Mouse (Mus musculus): ENCODE results near the gene Ctbp2. TPM values are rescaled to one million over a fixed set of nuclear protein-coding genes. Genes with fewer than 3 reads are reported as not detected.

Ctbp2 gene
- polyA plus RNA-seq, 2 experiments: 59.2 to 77.7 TPM

- Histone ChIP-seq H3K27me3 (ENCODE audit: control insufficient read depth, insufficient read depth, low read length) (no peaks in the 10 kb centered on the region), H3K4me3 (replicated peaks; ENCODE audit: low read length) (no peak overlapping the region), H3K4me1 (ENCODE audit: control insufficient read depth, insufficient read depth, low read length) (peaks cover 73% of the 10 kb centered on the region), H3K9ac (ENCODE audit: low read depth, low read length, severe bottlenecking) (no peak overlapping the region), H3K27ac (replicated peaks; ENCODE audit: low read depth, low read length) (no peak overlapping the region), H3K9me3 (ENCODE audit: control insufficient read depth, low read length) (no peaks in the 10 kb centered on the region), H3K4me2 (replicated peaks; ENCODE audit: low read depth, low read length, severe bottlenecking) (no peak overlapping the region), H3K36me3 (ENCODE audit: control insufficient read depth, insufficient read depth, low read length) (no peaks in the 10 kb centered on the region)
- WGBS: 82% methylated on average over 8 of the region's 8 CpGs
- no peak for ATAC-seq (ENCODE audit: low FRiP score, low read depth)
- no peak for DNase-seq (ENCODE audit: low spot score)
- TF ChIP-seq POLR2A (IDR thresholded peaks at IDR 0.05; ENCODE audit: borderline replicate concordance, extremely low read depth, insufficient read depth, insufficient read length): no peak
Observed at GRCm38 (mm10) chr7:133113185-133113895, 10.8 kb downstream of the Ctbp2 start.

- ATAC-seq (ENCODE audit: low FRiP score, low read depth) (no peak), DNase-seq (ENCODE audit: low spot score) (no peak)
- Histone ChIP-seq H3K9ac (ENCODE audit: low read depth, low read length, severe bottlenecking) (no peak overlapping the region), H3K9me3 (ENCODE audit: control insufficient read depth, low read length) (no peaks in the 10 kb centered on the region), H3K36me3 (ENCODE audit: control insufficient read depth, insufficient read depth, low read length) (no peaks in the 10 kb centered on the region), H3K4me2 (replicated peaks; ENCODE audit: low read depth, low read length, severe bottlenecking) (no peak overlapping the region), H3K4me3 (replicated peaks; ENCODE audit: low read length) (no peak overlapping the region), H3K27ac (replicated peaks; ENCODE audit: low read depth, low read length) (no peak overlapping the region), H3K27me3 (ENCODE audit: control insufficient read depth, insufficient read depth, low read length) (no peaks in the 10 kb centered on the region), H3K4me1 (ENCODE audit: control insufficient read depth, insufficient read depth, low read length) (peaks cover 66% of the 10 kb centered on the region)
- 38% methylated on average over 6 of the region's 6 CpGs for WGBS
- TF ChIP-seq POLR2A (IDR thresholded peaks at IDR 0.05; ENCODE audit: borderline replicate concordance, extremely low read depth, insufficient read depth, insufficient read length): no peak
Observed at GRCm38 (mm10) chr7:133112351-133112831, 11.8 kb downstream of the Ctbp2 start.

- no peak for TF ChIP-seq POLR2A (IDR thresholded peaks at IDR 0.05; ENCODE audit: borderline replicate concordance, extremely low read depth, insufficient read depth, insufficient read length)
- Histone ChIP-seq H3K4me2 (replicated peaks; ENCODE audit: low read depth, low read length, severe bottlenecking) (no peak overlapping the region), H3K36me3 (ENCODE audit: control insufficient read depth, insufficient read depth, low read length) (no peaks in the 10 kb centered on the region), H3K4me1 (ENCODE audit: control insufficient read depth, insufficient read depth, low read length) (peaks cover 36% of the 10 kb centered on the region), H3K27me3 (ENCODE audit: control insufficient read depth, insufficient read depth, low read length) (no peaks in the 10 kb centered on the region), H3K27ac (replicated peaks; ENCODE audit: low read depth, low read length) (no peak overlapping the region), H3K9me3 (ENCODE audit: control insufficient read depth, low read length) (no peaks in the 10 kb centered on the region), H3K4me3 (replicated peaks; ENCODE audit: low read length) (no peak overlapping the region), H3K9ac (ENCODE audit: low read depth, low read length, severe bottlenecking) (no peak overlapping the region)
- ATAC-seq (ENCODE audit: low FRiP score, low read depth) (no peak), DNase-seq (ENCODE audit: low spot score) (no peak)
- WGBS: 97% methylated on average over 4 of the region's 4 CpGs
Observed at GRCm38 (mm10) chr7:133109442-133109841, 14.7 kb downstream of the Ctbp2 start.

GRCm38 (mm10) chr7:133108695-133109094, 15.5 kb downstream of the Ctbp2 start:
- Histone ChIP-seq H3K27me3 (ENCODE audit: control insufficient read depth, insufficient read depth, low read length) (no peaks in the 10 kb centered on the region), H3K9ac (ENCODE audit: low read depth, low read length, severe bottlenecking) (no peak overlapping the region), H3K4me3 (replicated peaks; ENCODE audit: low read length) (no peak overlapping the region), H3K9me3 (ENCODE audit: control insufficient read depth, low read length) (no peaks in the 10 kb centered on the region), H3K4me1 (ENCODE audit: control insufficient read depth, insufficient read depth, low read length) (peaks cover 29% of the 10 kb centered on the region), H3K27ac (replicated peaks; ENCODE audit: low read depth, low read length) (no peak overlapping the region), H3K4me2 (replicated peaks; ENCODE audit: low read depth, low read length, severe bottlenecking) (no peak overlapping the region), H3K36me3 (ENCODE audit: control insufficient read depth, insufficient read depth, low read length) (no peaks in the 10 kb centered on the region)
- 82% methylated on average over 2 of the region's 2 CpGs for WGBS
- no peak for ATAC-seq (ENCODE audit: low FRiP score, low read depth)
- DNase-seq (ENCODE audit: low spot score): no peak
- no peak for TF ChIP-seq POLR2A (IDR thresholded peaks at IDR 0.05; ENCODE audit: borderline replicate concordance, extremely low read depth, insufficient read depth, insufficient read length)

- no peak for TF ChIP-seq POLR2A (IDR thresholded peaks at IDR 0.05; ENCODE audit: borderline replicate concordance, extremely low read depth, insufficient read depth, insufficient read length)
- 68% methylated on average over 3 of the region's 3 CpGs for WGBS
- no peak overlapping the region for H3K4me3 ChIP-seq (replicated peaks; ENCODE audit: low read length)
Observed at GRCm38 (mm10) chr7:133102578-133102977, 21.6 kb downstream of the Ctbp2 start.

More at GRCm38 (mm10) chr7:133102578-133102977, 21.6 kb downstream of the Ctbp2 start:
- no peak for DNase-seq (ENCODE audit: low spot score)
- Histone ChIP-seq H3K36me3 (ENCODE audit: control insufficient read depth, insufficient read depth, low read length) (no peaks in the 10 kb centered on the region), H3K4me1 (ENCODE audit: control insufficient read depth, insufficient read depth, low read length) (peaks cover 2% of the 10 kb centered on the region; the same call in 1 of the 2 replicates), H3K9ac (ENCODE audit: low read depth, low read length, severe bottlenecking) (no peak overlapping the region), H3K27ac (replicated peaks; ENCODE audit: low read depth, low read length) (no peak overlapping the region), H3K9me3 (ENCODE audit: control insufficient read depth, low read length) (no peaks in the 10 kb centered on the region), H3K4me2 (replicated peaks; ENCODE audit: low read depth, low read length, severe bottlenecking) (no peak overlapping the region), H3K27me3 (ENCODE audit: control insufficient read depth, insufficient read depth, low read length) (no peaks in the 10 kb centered on the region)
- ATAC-seq (ENCODE audit: low FRiP score, low read depth): no peak

Measured in limb, embryonic 14.5 days (tissue).